Mouse (Mus musculus): Measurements from ENCODE around the gene Il4i1. TPM values are rescaled to one million over a fixed set of nuclear protein-coding genes. Genes with fewer than 3 reads are reported as not detected.

Il4i1 gene
- polyA plus RNA-seq, 1 experiment = 13.8 TPM

- peaks cover 11% of the 10 kb centered on the region for H3K4me1 ChIP-seq (ENCODE audit: control insufficient read depth, insufficient read depth, insufficient read length, low read length)
- peak within 1 kb of the TSS; percentile 61 for H3K27ac ChIP-seq (ENCODE audit: insufficient read depth, low read depth, low read length)
- under 1% methylated on average over 32 of the region's 32 CpGs for WGBS
- no peaks in the 10 kb centered on the region for H3K27me3 ChIP-seq (ENCODE audit: control insufficient read depth, insufficient read depth, low read length)
- peak within 1 kb of the TSS; percentile 74 for H3K4me3 ChIP-seq (ENCODE audit: low read depth, low read length)
- TF ChIP-seq POLR2A (IDR thresholded peaks at IDR 0.05; ENCODE audit: low read depth, low read length) (0 out of 2 replicates have a peak, but pooled peaks have one; percentile 20), CTCF (IDR thresholded peaks at IDR 0.05; ENCODE audit: extremely low read depth, insufficient read length, insufficient replicate concordance, low read depth, low read length) (no peak)
- H3K36me3 ChIP-seq (ENCODE audit: control insufficient read depth, insufficient read depth, low read length) = peaks cover 3% of the 10 kb centered on the region
Measured at GRCm38 (mm10) chr7:44857042-44857552, 40.9 kb downstream of the Il4i1 start, which contains the start of gene Pnkp. TSS of gene Pnkp (plus strand) at chr7:44857139.

GRCm38 (mm10) chr7:44857905-44858304 is 41.7 kb downstream of the Il4i1 start:
- WGBS = 29% methylated on average over 8 of the region's 8 CpGs
- no peak overlapping the region for H3K27ac ChIP-seq (ENCODE audit: insufficient read depth, low read depth, low read length)
- H3K4me1 ChIP-seq (ENCODE audit: control insufficient read depth, insufficient read depth, insufficient read length, low read length) = peaks cover 11% of the 10 kb centered on the region
- peaks cover 11% of the 10 kb centered on the region for H3K36me3 ChIP-seq (ENCODE audit: control insufficient read depth, insufficient read depth, low read length)
- TF ChIP-seq POLR2A (IDR thresholded peaks at IDR 0.05; ENCODE audit: low read depth, low read length) (no peak), CTCF (IDR thresholded peaks at IDR 0.05; ENCODE audit: extremely low read depth, insufficient read length, insufficient replicate concordance, low read depth, low read length) (no peak)
- no peaks in the 10 kb centered on the region for H3K27me3 ChIP-seq (ENCODE audit: control insufficient read depth, insufficient read depth, low read length)
- H3K4me3 ChIP-seq (ENCODE audit: low read depth, low read length) = peak overlapping the region; percentile 74; the same call in 1 of the 2 replicates

GRCm38 (mm10) chr7:44859896-44860295 is 43.7 kb downstream of the Il4i1 start:
- H3K36me3 ChIP-seq (ENCODE audit: control insufficient read depth, insufficient read depth, low read length) = peaks cover 30% of the 10 kb centered on the region
- peaks cover 6% of the 10 kb centered on the region for H3K4me1 ChIP-seq (ENCODE audit: control insufficient read depth, insufficient read depth, insufficient read length, low read length)
- no peak overlapping the region for H3K27ac ChIP-seq (ENCODE audit: insufficient read depth, low read depth, low read length)
- no peak overlapping the region for H3K4me3 ChIP-seq (ENCODE audit: low read depth, low read length)
- H3K27me3 ChIP-seq (ENCODE audit: control insufficient read depth, insufficient read depth, low read length) = no peaks in the 10 kb centered on the region
- WGBS = 88% methylated on average over 11 of the region's 11 CpGs
- TF ChIP-seq CTCF (IDR thresholded peaks at IDR 0.05; ENCODE audit: extremely low read depth, insufficient read length, insufficient replicate concordance, low read depth, low read length) (no peak), POLR2A (IDR thresholded peaks at IDR 0.05; ENCODE audit: low read depth, low read length) (no peak)

GRCm38 (mm10) chr7:44860576-44861428 is 44.6 kb downstream of the Il4i1 start:
- H3K27ac ChIP-seq (ENCODE audit: insufficient read depth, low read depth, low read length) = no peak overlapping the region
- 60% methylated on average over 22 of the region's 22 CpGs for WGBS
- TF ChIP-seq POLR2A (IDR thresholded peaks at IDR 0.05; ENCODE audit: low read depth, low read length) = no peak
- peak; percentile 83 for TF ChIP-seq CTCF (IDR thresholded peaks at IDR 0.05; ENCODE audit: extremely low read depth, insufficient read length, insufficient replicate concordance, low read depth, low read length)

GRCm38 (mm10) chr7:44861429-44861816 is 45.2 kb downstream of the Il4i1 start:
- TF ChIP-seq POLR2A (IDR thresholded peaks at IDR 0.05; ENCODE audit: low read depth, low read length) (no peak), CTCF (IDR thresholded peaks at IDR 0.05; ENCODE audit: extremely low read depth, insufficient read length, insufficient replicate concordance, low read depth, low read length) (no peak)
- Histone ChIP-seq H3K4me1 (ENCODE audit: control insufficient read depth, insufficient read depth, insufficient read length, low read length) (peaks cover 11% of the 10 kb centered on the region), H3K27ac (ENCODE audit: insufficient read depth, low read depth, low read length) (no peak overlapping the region), H3K4me3 (ENCODE audit: low read depth, low read length) (no peak overlapping the region), H3K27me3 (ENCODE audit: control insufficient read depth, insufficient read depth, low read length) (no peaks in the 10 kb centered on the region), H3K36me3 (ENCODE audit: control insufficient read depth, insufficient read depth, low read length) (peaks cover 30% of the 10 kb centered on the region)
- WGBS = 85% methylated on average over 14 of the region's 14 CpGs

More at GRCm38 (mm10) chr7:44860576-44861428, 44.6 kb downstream of the Il4i1 start:
- H3K4me3 ChIP-seq (ENCODE audit: low read depth, low read length) = no peak overlapping the region
- H3K36me3 ChIP-seq (ENCODE audit: control insufficient read depth, insufficient read depth, low read length) = peaks cover 30% of the 10 kb centered on the region
- H3K4me1 ChIP-seq (ENCODE audit: control insufficient read depth, insufficient read depth, insufficient read length, low read length) = peaks cover 8% of the 10 kb centered on the region
- H3K27me3 ChIP-seq (ENCODE audit: control insufficient read depth, insufficient read depth, low read length) = no peaks in the 10 kb centered on the region

GRCm38 (mm10) chr7:44862434-44862833 is 46.2 kb downstream of the Il4i1 start:
- 77% methylated on average over 8 of the region's 8 CpGs for WGBS
- Histone ChIP-seq H3K4me1 (ENCODE audit: control insufficient read depth, insufficient read depth, insufficient read length, low read length) (peaks cover 16% of the 10 kb centered on the region), H3K27me3 (ENCODE audit: control insufficient read depth, insufficient read depth, low read length) (no peaks in the 10 kb centered on the region), H3K27ac (ENCODE audit: insufficient read depth, low read depth, low read length) (no peak overlapping the region), H3K36me3 (ENCODE audit: control insufficient read depth, insufficient read depth, low read length) (peaks cover 30% of the 10 kb centered on the region), H3K4me3 (ENCODE audit: low read depth, low read length) (no peak overlapping the region)
- TF ChIP-seq POLR2A (IDR thresholded peaks at IDR 0.05; ENCODE audit: low read depth, low read length) = no peak
- TF ChIP-seq CTCF (IDR thresholded peaks at IDR 0.05; ENCODE audit: extremely low read depth, insufficient read length, insufficient replicate concordance, low read depth, low read length) = no peak

GRCm38 (mm10) chr7:44863210-44863609 is 47.0 kb downstream of the Il4i1 start:
- H3K27me3 ChIP-seq (ENCODE audit: control insufficient read depth, insufficient read depth, low read length) = no peaks in the 10 kb centered on the region
- 91% methylated on average over 14 of the region's 14 CpGs for WGBS
- H3K4me1 ChIP-seq (ENCODE audit: control insufficient read depth, insufficient read depth, insufficient read length, low read length) = peaks cover 16% of the 10 kb centered on the region
- H3K36me3 ChIP-seq (ENCODE audit: control insufficient read depth, insufficient read depth, low read length) = peaks cover 30% of the 10 kb centered on the region
- no peak overlapping the region for H3K27ac ChIP-seq (ENCODE audit: insufficient read depth, low read depth, low read length)
- no peak for TF ChIP-seq POLR2A (IDR thresholded peaks at IDR 0.05; ENCODE audit: low read depth, low read length)
- no peak for TF ChIP-seq CTCF (IDR thresholded peaks at IDR 0.05; ENCODE audit: extremely low read depth, insufficient read length, insufficient replicate concordance, low read depth, low read length)
- H3K4me3 ChIP-seq (ENCODE audit: low read depth, low read length) = no peak overlapping the region

Data from small intestine, adult 2 months (tissue).